Mouse (Mus musculus) right cerebral cortex, postnatal 10 days (tissue): ENCODE measurements around the gene Lpcat3.
"Not testable (repeated sequence)": the region's sequence is repeated elsewhere in the genome, so short reads cannot be mapped to it uniquely, and the experiment has no call there.

Experiments
- DNase-seq, 2 experiments: peaks; one replicate each; pipeline ENCODE4 v3.0.0; 2021; ENCODE audit warnings: low spot score in 2 of 2

The Lpcat3 gene

DNA sequence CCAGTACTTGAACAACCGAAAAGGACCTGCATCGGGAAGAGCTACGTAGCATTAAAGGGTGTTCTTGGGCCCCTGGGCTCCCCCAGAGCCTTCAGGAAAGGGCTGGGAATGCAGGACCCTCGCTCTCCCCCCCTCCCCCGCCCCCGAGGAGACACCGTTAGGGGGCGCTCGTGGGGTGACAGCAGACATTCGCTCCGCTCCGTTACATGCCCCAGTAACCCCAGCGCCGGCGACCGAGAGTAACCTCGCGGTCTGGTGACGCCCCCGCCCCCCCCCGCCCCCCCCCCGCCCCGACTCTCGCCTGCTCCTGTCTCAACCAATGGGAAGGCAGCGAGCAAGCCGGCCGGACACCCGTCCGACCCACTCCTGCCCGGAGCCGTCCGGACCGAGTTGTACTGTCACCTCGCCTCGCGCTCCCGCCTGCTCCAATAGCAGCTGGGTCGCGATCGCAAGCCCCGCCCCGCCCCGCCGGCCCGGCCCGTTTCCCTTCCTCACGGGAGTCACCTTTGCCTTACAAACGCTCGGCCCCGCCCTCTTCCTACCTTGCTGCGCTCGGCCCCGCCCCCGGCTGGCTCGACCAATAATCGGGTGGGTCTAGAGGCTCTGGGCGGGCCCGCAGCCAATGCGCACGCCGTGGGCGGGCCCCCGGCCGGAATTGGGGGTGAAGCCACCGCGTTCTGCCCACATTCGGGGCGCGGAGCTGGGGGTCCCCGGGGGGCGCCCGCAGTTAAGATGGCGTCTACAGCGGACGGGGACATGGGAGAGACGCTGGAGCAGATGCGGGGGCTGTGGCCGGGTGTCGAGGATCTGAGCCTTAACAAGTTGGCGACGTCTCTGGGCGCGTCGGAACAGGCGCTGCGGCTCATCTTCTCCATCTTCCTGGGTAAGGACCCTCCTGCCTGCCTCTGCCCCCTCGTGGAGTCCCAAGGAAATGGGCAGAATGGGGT, at the start of gene Lpcat3:
Gene Lpcat3 (plus strand): TSS at position 551 of the 947 bp plus-strand sequence.
- DNase-seq = peak; percentile 98 to 99

DNA sequence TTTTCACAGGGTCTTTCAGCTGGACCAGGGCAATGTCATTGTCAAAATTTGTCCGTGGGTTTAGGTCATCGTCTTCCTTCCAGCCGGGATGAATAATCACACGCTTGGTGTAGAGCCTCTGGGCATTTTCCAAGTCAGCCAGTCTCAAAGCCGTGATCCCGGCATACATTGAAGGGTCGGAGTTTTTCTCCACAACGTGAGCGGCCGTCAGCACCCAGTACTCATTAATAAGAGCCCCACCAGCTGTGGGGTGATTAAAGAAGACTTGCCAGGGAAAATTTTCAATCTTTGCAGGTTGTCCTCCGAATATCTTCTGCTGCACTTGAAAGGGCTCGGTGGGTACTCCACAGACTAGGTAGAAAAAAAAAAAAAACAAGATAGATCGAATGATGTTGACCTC, 37.2 kb upstream of the Lpcat3 start:
- no peak for DNase-seq

- DNase-seq = not testable (repeated sequence)
These were observed 36.6 kb upstream of the Lpcat3 start for GRCm38 (mm10) chr6:124626184-124626583.

DNA sequence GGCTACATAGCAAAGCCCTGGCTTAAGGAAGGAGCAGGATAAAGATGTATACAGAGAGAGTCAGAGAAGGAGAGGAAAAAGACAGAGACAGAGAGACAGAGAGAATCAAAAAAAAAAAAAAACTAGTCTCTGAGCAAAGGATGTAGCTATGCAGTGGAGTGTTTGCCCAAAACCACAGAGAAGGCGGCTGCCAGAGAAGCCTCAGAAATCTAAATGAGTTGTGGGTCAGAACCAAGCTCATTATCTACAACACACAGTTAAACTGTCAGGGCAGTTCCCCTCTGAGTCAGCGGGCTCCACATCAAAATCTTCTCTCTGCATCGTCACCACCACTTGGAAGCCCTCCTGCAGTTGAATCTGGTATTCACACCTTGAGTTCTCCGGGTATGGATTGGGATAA, 32.1 kb upstream of the Lpcat3 start:
- no peak for DNase-seq

- DNase-seq = not testable (repeated sequence)
These were observed 26.8 kb upstream of the Lpcat3 start, which contains the start of gene C1s2 for GRCm38 (mm10) chr6:124635985-124636384. Gene C1s2 (minus strand): TSS chr6:124636085.

GRCm38 (mm10) chr6:124636858-124637460, 25.9 kb upstream of the Lpcat3 start:
- not testable (repeated sequence) for DNase-seq

GRCm38 (mm10) chr6:124640041-124640440, 22.8 kb upstream of the Lpcat3 start:
- DNase-seq = peak; percentile 48 to 58

- peak in 1 of 2 experiments; percentile 60 for DNase-seq
These were observed 21.8 kb upstream of the Lpcat3 start for GRCm38 (mm10) chr6:124640997-124641396.

- no peak for DNase-seq
These were observed 16.4 kb upstream of the Lpcat3 start for GRCm38 (mm10) chr6:124646394-124646793.

DNA sequence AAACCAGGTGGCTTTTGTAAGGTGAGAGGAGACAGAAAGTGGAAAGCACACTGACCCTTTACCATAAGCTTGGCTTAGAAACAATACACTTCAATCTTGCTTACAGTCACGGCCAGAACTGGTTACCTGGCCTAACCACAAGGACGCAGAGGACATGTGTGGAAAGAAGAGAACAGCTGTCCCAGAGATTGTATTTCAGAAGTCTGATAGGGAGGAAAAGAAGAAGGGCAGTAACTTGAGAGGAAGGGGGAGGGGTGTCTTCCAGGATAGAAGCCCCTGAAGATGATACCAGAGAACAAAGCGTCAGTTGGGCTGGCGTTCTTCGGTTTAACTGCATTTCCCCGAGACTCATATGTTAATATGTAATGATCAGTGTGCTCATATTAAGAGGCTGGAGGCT, 6.9 kb upstream of the Lpcat3 start:
- no peak for DNase-seq

DNA sequence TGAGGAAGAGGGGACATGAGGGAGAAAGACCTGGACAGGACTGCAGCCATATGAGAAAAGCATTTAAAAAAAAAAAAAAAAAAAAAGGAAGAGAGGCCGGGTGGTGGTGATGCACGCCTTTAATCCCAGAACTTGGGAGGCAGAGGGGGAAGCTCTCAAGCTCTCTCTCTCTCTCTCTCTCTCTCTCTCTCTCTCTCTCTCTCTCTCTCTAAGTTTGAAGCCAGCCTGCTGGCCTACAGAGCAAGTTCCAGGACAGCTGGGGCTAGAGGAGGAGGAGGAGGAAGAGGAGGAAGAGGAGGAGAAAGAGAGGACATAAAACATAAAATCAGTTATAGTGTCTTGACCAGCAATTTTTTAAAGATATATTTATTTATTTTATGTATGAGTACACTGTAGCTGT, 4.8 kb upstream of the Lpcat3 start:
- no peak for DNase-seq

DNA sequence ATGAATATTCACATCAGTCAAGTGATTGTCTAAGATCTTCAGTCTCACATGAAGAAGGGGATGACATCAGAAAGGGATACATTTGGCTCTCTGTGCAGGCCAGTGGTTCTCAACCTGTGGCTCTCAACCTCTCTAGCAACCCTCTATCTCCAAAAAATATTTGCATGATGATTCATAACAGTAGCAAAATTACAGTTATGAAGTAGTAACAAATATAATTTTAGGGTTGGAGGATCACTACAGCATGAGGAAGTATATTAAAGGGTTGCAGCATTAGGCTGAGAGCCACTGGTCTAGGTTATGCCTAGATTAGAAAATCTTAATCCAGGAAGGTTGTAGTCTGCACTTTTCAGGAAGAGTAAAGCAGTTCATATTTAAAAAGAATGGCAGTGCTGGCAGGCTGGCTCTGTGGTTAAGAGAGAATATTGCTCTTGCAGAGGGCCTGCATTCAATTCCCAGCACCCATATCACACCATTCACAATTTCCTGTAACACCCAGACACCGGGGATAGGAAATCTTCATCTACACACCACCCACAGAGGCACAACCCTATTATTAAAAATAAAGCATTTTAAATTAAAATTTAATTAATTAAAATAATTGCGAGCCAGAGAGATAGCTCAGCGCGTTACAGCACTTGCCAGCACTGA, 1.5 kb upstream of the Lpcat3 start:
- DNase-seq = no peak

DNA sequence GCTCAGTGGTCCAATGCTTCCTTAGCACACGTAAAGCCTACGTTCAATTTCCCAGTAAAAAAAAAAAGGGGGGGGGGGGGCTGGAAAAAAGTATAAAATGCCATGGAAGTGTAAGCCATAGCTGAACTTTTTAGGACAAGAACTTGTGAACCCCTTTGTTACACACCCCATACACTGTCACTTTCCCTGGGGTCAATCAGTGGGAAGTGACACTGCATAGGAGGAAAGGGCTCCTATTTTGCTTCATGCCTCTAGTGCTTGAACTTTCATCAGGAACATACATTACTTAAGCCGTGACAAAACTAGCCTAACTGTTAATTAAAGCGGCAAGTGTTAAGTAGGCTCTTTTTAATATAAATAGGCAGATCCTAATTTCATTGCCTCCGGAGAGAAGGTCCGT, 832 bp upstream of the Lpcat3 start:
- DNase-seq = no peak

DNA sequence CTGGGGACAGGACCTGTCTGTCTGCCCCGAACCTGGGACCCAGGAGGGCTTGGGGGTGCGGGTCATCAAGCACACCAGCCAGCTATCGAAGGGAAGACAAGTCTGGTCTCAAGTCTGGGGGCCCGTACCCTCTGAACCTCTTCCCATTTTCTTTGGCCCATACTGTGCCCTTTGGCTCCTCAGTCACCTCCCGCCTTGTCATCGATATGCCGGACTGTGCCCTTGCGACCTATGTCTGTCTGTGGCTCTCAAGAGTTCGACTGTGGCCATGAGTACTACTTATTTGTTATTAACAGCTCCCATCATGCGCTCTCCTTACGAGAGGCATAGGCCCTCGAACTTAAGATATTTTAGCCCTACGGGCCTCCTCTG, 583 bp downstream of the Lpcat3 start:
- DNase-seq = no peak

DNA sequence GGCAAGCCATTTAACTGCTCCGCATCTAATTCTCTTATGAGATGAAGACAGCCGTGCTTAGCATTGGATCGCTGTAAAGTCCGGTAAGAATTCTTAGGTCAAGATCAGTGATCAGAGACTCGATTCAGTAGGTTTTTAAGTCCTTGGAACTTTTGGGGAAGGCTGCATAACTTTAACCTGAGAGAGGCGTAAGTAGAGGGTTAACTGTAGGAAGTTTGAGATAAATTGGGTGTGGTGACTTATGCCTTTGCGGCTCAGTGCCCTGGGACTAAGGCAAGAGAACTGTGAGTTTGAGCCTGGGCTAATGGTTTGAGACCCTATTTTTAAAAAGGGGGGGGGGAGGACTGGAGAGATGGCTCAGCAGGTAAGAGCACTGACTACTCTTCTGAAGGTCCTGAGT, 1.4 kb downstream of the Lpcat3 start:
- no peak for DNase-seq

GRCm38 (mm10) chr6:124665011-124665410, 2.2 kb downstream of the Lpcat3 start:
- no peak for DNase-seq

- DNase-seq = no peak
These were observed 6.5 kb downstream of the Lpcat3 start for GRCm38 (mm10) chr6:124669234-124669859.

DNA sequence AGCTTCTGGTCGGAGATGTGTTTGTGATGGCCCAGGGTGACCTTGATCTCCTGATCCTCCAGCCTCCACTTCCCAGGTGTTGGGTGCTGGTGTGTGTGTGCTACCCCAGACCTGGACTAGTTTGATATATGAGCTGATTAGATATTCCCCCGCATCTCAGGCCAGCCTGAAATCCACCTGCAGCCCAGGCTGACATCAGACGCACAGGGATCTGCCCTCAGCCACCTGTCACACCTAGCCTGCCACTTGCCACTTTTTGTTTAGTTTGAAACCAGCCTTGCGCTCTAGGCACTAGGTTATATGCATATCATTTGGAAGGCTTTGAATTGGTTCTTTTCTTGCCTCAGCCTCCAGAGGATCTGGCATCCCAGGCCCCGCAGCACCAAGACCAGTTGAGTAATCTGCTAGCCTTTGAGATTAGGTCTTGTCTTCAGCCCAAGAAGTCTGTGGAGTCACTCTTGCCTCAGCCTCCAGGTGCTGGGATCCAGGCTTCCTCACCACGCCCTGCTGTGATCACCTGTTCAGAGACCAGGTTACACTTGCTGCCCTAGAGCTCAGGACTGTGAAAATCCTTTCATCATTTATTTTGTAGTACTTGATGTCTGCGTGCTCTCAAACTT, 7.6 kb downstream of the Lpcat3 start:
- no peak for DNase-seq

DNA sequence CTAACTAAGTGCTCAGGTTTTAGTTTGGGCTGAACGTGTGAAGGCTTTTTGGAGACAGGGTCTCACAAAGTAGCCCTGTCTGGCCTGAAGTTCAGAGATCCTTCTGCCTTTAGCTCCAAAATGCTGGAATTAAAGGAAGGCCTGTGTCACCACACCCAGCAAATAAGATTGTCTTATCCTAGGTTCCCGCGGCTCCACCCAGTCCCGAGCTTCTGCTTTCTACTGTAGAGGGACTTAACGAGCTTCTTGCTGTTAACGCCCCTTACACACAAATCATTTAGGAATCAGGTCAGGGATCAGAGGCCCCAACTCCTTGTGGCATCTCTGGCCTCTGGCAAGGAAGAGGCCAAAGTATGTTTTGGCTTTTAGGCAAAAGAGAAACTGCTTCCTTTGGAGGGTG, 9.3 kb downstream of the Lpcat3 start:
- no peak for DNase-seq

DNA sequence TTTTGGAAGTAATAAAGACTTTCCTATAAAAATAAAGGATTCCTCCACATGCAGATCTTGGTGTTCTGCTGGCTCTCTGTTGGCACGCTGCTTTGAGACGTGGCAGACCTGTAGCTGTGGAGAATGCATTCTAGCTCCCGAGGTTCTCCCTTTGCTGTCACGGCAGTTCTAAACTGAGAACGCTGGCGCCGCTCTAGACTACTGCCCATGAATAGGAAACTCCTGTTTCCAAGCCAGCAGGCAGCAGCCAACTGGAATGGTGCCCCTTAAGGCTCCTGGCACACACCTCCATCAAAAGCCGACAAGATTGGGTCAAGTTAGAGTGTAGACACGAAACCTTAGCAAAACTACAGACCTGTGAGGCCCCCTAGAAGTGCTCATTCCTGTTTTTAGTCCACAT, 10.8 kb downstream of the Lpcat3 start:
- DNase-seq = peak; percentile 70 to 77

DNA sequence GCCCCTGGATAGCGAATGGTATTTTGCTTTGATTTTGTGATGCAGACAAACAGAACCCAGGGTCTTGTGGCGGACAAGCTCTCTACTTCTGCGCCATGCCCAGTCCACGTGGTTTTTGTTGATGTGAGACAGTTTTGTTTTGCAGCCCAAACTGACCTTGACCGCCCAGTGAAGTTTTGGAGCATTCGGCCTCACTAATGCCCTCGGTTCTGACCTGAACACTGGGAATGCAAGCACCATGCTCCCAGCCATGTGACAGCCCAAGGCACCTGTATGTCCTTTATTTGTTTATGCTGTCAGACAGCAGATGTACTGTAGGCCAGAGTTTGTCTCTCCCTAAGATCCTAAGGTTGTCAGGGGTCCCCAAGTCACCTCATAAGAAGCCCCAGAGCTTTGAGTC, 11.8 kb downstream of the Lpcat3 start:
- DNase-seq = no peak

DNA sequence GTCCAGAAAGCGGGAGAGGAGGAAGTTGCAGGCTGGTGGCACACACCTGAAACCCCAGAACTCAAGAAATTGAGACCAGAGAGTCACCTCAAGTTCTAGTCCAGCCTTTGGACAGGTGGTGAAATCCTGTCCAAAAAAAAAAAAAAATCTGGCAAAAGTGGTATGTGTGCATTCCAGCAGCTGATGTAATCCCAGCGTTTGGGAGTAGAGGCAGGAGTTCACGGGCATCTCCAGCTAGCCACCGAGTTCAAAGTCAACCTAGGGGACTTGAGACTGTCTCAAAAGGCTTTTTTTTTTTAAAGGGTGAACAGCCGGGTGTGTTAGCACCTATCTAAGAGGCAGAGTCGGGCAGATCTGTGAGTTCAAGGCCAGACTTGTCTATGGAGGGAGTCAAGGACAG, 13.3 kb downstream of the Lpcat3 start:
- no peak for DNase-seq
